Mouse (Mus musculus): ENCODE measurements at regions not wholly inside any gene's neighbourhood (a gene's known extent, or its start where the extent isn't known, plus 50 kb on each side); places are given as distances from the start of the nearest gene placed in this dataset.

- no peaks in the 10 kb centered on the region for H3K4me1 ChIP-seq (ENCODE audit: control insufficient read depth, insufficient read depth, low read length)
- WGBS: 61% methylated on average over 3 of the region's 3 CpGs
- no peak overlapping the region for H3K27ac ChIP-seq (ENCODE audit: control insufficient read depth, insufficient read depth, low read depth, low read length, poor library complexity)
- H3K4me3 ChIP-seq (replicated peaks; ENCODE audit: control insufficient read depth, low read depth, low read length): no peak overlapping the region
- TF ChIP-seq POLR2A (IDR thresholded peaks at IDR 0.05; ENCODE audit: borderline replicate concordance, control insufficient read depth, low read depth, low read length): no peak
- TF ChIP-seq CTCF (IDR thresholded peaks at IDR 0.05; ENCODE audit: control insufficient read depth, insufficient read depth, low read length): no peak
Observed at GRCm38 (mm10) chr12:39123391-39124095, 344.4 kb downstream of the Etv1 start.

- no peak overlapping the region for H3K27ac ChIP-seq (ENCODE audit: control insufficient read depth, insufficient read depth, low read depth, low read length, poor library complexity)
- 80% methylated on average over 6 of the region's 6 CpGs for WGBS
- no peaks in the 10 kb centered on the region for H3K4me1 ChIP-seq (ENCODE audit: control insufficient read depth, insufficient read depth, low read length)
- H3K4me3 ChIP-seq (replicated peaks; ENCODE audit: control insufficient read depth, low read depth, low read length): no peak overlapping the region
- no peak for TF ChIP-seq CTCF (IDR thresholded peaks at IDR 0.05; ENCODE audit: control insufficient read depth, insufficient read depth, low read length)
- no peak for TF ChIP-seq POLR2A (IDR thresholded peaks at IDR 0.05; ENCODE audit: borderline replicate concordance, control insufficient read depth, low read depth, low read length)
Observed at GRCm38 (mm10) chr12:39154689-39155088, 375.5 kb downstream of the Etv1 start.

GRCm38 (mm10) chr12:39176958-39177357, 397.8 kb downstream of the Etv1 start:
- TF ChIP-seq CTCF (IDR thresholded peaks at IDR 0.05; ENCODE audit: control insufficient read depth, insufficient read depth, low read length) (no peak), POLR2A (IDR thresholded peaks at IDR 0.05; ENCODE audit: borderline replicate concordance, control insufficient read depth, low read depth, low read length) (no peak)
- 68% methylated on average over 4 of the region's 4 CpGs for WGBS
- H3K4me3 ChIP-seq (replicated peaks; ENCODE audit: control insufficient read depth, low read depth, low read length): no peak overlapping the region
- no peaks in the 10 kb centered on the region for H3K4me1 ChIP-seq (ENCODE audit: control insufficient read depth, insufficient read depth, low read length)
- no peak overlapping the region for H3K27ac ChIP-seq (ENCODE audit: control insufficient read depth, insufficient read depth, low read depth, low read length, poor library complexity)

GRCm38 (mm10) chr12:39224073-39224472, 444.9 kb downstream of the Etv1 start:
- H3K4me3 ChIP-seq (replicated peaks; ENCODE audit: control insufficient read depth, low read depth, low read length): no peak overlapping the region
- H3K27ac ChIP-seq (ENCODE audit: control insufficient read depth, insufficient read depth, low read depth, low read length, poor library complexity): no peak overlapping the region
- 72% methylated on average over 4 of the region's 4 CpGs for WGBS
- no peaks in the 10 kb centered on the region for H3K4me1 ChIP-seq (ENCODE audit: control insufficient read depth, insufficient read depth, low read length)
- no peak for TF ChIP-seq POLR2A (IDR thresholded peaks at IDR 0.05; ENCODE audit: borderline replicate concordance, control insufficient read depth, low read depth, low read length)
- no peak for TF ChIP-seq CTCF (IDR thresholded peaks at IDR 0.05; ENCODE audit: control insufficient read depth, insufficient read depth, low read length)

- TF ChIP-seq POLR2A (IDR thresholded peaks at IDR 0.05; ENCODE audit: borderline replicate concordance, control insufficient read depth, low read depth, low read length) (no peak), CTCF (IDR thresholded peaks at IDR 0.05; ENCODE audit: control insufficient read depth, insufficient read depth, low read length) (no peak)
- 83% methylated on average over 6 of the region's 6 CpGs for WGBS
- Histone ChIP-seq H3K4me3 (replicated peaks; ENCODE audit: control insufficient read depth, low read depth, low read length) (no peak overlapping the region), H3K4me1 (ENCODE audit: control insufficient read depth, insufficient read depth, low read length) (no peaks in the 10 kb centered on the region), H3K27ac (ENCODE audit: control insufficient read depth, insufficient read depth, low read depth, low read length, poor library complexity) (no peak overlapping the region)
Observed at GRCm38 (mm10) chr12:39256605-39257004, 477.4 kb downstream of the Etv1 start.

- no peaks in the 10 kb centered on the region for H3K4me1 ChIP-seq (ENCODE audit: control insufficient read depth, insufficient read depth, low read length)
- no peak overlapping the region for H3K27ac ChIP-seq (ENCODE audit: control insufficient read depth, insufficient read depth, low read depth, low read length, poor library complexity)
- no peak for TF ChIP-seq POLR2A (IDR thresholded peaks at IDR 0.05; ENCODE audit: borderline replicate concordance, control insufficient read depth, low read depth, low read length)
- no peak for TF ChIP-seq CTCF (IDR thresholded peaks at IDR 0.05; ENCODE audit: control insufficient read depth, insufficient read depth, low read length)
- H3K4me3 ChIP-seq (replicated peaks; ENCODE audit: control insufficient read depth, low read depth, low read length): no peak overlapping the region
- WGBS: 56% methylated on average over 1 of the region's 1 CpGs
Observed at GRCm38 (mm10) chr12:39257571-39257970, 478.4 kb downstream of the Etv1 start.

- H3K4me1 ChIP-seq (ENCODE audit: control insufficient read depth, insufficient read depth, low read length): no peaks in the 10 kb centered on the region
- H3K4me3 ChIP-seq (replicated peaks; ENCODE audit: control insufficient read depth, low read depth, low read length): no peak overlapping the region
- TF ChIP-seq CTCF (IDR thresholded peaks at IDR 0.05; ENCODE audit: control insufficient read depth, insufficient read depth, low read length): no peak
- TF ChIP-seq POLR2A (IDR thresholded peaks at IDR 0.05; ENCODE audit: borderline replicate concordance, control insufficient read depth, low read depth, low read length): no peak
- 67% methylated on average over 2 of the region's 2 CpGs for WGBS
- no peak overlapping the region for H3K27ac ChIP-seq (ENCODE audit: control insufficient read depth, insufficient read depth, low read depth, low read length, poor library complexity)
Observed at GRCm38 (mm10) chr12:39289676-39290075, 510.5 kb downstream of the Etv1 start.

GRCm38 (mm10) chr12:39301351-39302212, 522.4 kb downstream of the Etv1 start:
- TF ChIP-seq POLR2A (IDR thresholded peaks at IDR 0.05; ENCODE audit: borderline replicate concordance, control insufficient read depth, low read depth, low read length): no peak
- TF ChIP-seq CTCF (IDR thresholded peaks at IDR 0.05; ENCODE audit: control insufficient read depth, insufficient read depth, low read length): no peak
- WGBS: 86% methylated on average over 13 of the region's 13 CpGs
- Histone ChIP-seq H3K4me1 (ENCODE audit: control insufficient read depth, insufficient read depth, low read length) (no peaks in the 10 kb centered on the region), H3K4me3 (replicated peaks; ENCODE audit: control insufficient read depth, low read depth, low read length) (no peak overlapping the region), H3K27ac (ENCODE audit: control insufficient read depth, insufficient read depth, low read depth, low read length, poor library complexity) (no peak overlapping the region)
